Mouse (Mus musculus): ENCODE results near the gene Alyref. TPM values are rescaled to one million over a fixed set of nuclear protein-coding genes. Genes with fewer than 3 reads are reported as not detected.

Gene Alyref
- polyA plus RNA-seq, 2 experiments from 2014 or later, result 8.5 to 42.6 TPM

Other genes starting within 250 kb of the Alyref start
- 1,000 to 10,000 TPM; 2,387 to 3,192 TPM for gene Actg1, start 249.8 kb downstream of the Alyref start, polyA plus RNA-seq (2017; shearing (Covaris generic))
- gene Fscn2, start 236.8 kb downstream of the Alyref start, polyA plus RNA-seq (2017; shearing (Covaris generic)), result under 1 TPM; 0.67 to 0.99 TPM
- 10 to 100 TPM; 17.8 to 27.0 TPM for gene Faap100, start 219.6 kb downstream of the Alyref start, polyA plus RNA-seq (2017; shearing (Covaris generic))
- gene Nploc4, start 160.7 kb downstream of the Alyref start, polyA plus RNA-seq (2017; shearing (Covaris generic)), result 10 to 100 TPM in 1 of 2 experiments, 1 to 10 TPM in 1; 9.5 to 11.0 TPM
- not detected for gene Tspan10, start 155.7 kb downstream of the Alyref start, polyA plus RNA-seq (2017; shearing (Covaris generic))
- gene Pde6g, start 144.9 kb downstream of the Alyref start, polyA plus RNA-seq (2017; shearing (Covaris generic)), result under 1 TPM in 1 of 2 experiments, not detected in 1; 0.83 TPM
- 1 to 10 TPM; 3.5 to 4.6 TPM for gene Oxld1, start 140.3 kb downstream of the Alyref start, polyA plus RNA-seq (2017; shearing (Covaris generic))
- 10 to 100 TPM; 19.8 to 27.7 TPM for gene Ccdc137, start 140.2 kb downstream of the Alyref start, polyA plus RNA-seq (2017; shearing (Covaris generic))
- gene Arl16, start 130.8 kb downstream of the Alyref start, polyA plus RNA-seq (2017; shearing (Covaris generic)), result 10 to 100 TPM; 34.8 to 44.8 TPM
- gene Mrpl12, start 113.8 kb downstream of the Alyref start, polyA plus RNA-seq (2017; shearing (Covaris generic)), result 10 to 100 TPM; 67.0 to 68.0 TPM
- gene Slc25a10, start 106.5 kb downstream of the Alyref start, polyA plus RNA-seq (2017; shearing (Covaris generic)), result 10 to 100 TPM; 11.0 to 14.3 TPM
- not detected for gene Gcgr, start 67.7 kb downstream of the Alyref start, polyA plus RNA-seq (2017; shearing (Covaris generic))
- 100 to 1,000 TPM; 114 to 126 TPM for gene Mcrip1, start 48.6 kb downstream of the Alyref start, polyA plus RNA-seq (2017; shearing (Covaris generic))
- gene Ppp1r27, start 47.2 kb downstream of the Alyref start, polyA plus RNA-seq (2017; shearing (Covaris generic)), result not detected
- 100 to 1,000 TPM; 162 to 169 TPM for gene P4hb, start 25.1 kb downstream of the Alyref start, polyA plus RNA-seq (2017; shearing (Covaris generic))
- 100 to 1,000 TPM; 554 to 866 TPM for gene Arhgdia, start 16.7 kb downstream of the Alyref start, polyA plus RNA-seq (2017; shearing (Covaris generic))
- gene Anapc11, start 56 bp upstream of the Alyref start, polyA plus RNA-seq (2017; shearing (Covaris generic)), result 100 to 1,000 TPM; 122 to 134 TPM
- not detected for gene Npb, start 10.1 kb upstream of the Alyref start, polyA plus RNA-seq (2017; shearing (Covaris generic))
- 100 to 1,000 TPM; 101 to 179 TPM for gene Pcyt2, start 19.6 kb upstream of the Alyref start, polyA plus RNA-seq (2017; shearing (Covaris generic))
- 10 to 100 TPM; 66.4 to 66.7 TPM for gene Sirt7, start 26.9 kb upstream of the Alyref start, polyA plus RNA-seq (2017; shearing (Covaris generic))
- gene Mafg, start 35.2 kb upstream of the Alyref start, polyA plus RNA-seq (2017; shearing (Covaris generic)), result 10 to 100 TPM; 11.3 to 16.0 TPM
- gene Pycr1, start 45.4 kb upstream of the Alyref start, polyA plus RNA-seq (2017; shearing (Covaris generic)), result 1 to 10 TPM; 1.5 to 1.8 TPM
- not detected for gene Myadml2, start 49.8 kb upstream of the Alyref start, polyA plus RNA-seq (2017; shearing (Covaris generic))
- not detected for gene Notum, start 62.8 kb upstream of the Alyref start, polyA plus RNA-seq (2017; shearing (Covaris generic))
- 100 to 1,000 TPM in 1 of 2 experiments, 10 to 100 TPM in 1; 82.3 to 134 TPM for gene Aspscr1, start 74.6 kb upstream of the Alyref start, polyA plus RNA-seq (2017; shearing (Covaris generic))
- gene Cenpx, start 115.4 kb upstream of the Alyref start, polyA plus RNA-seq (2017; shearing (Covaris generic)), result 100 to 1,000 TPM; 152 to 156 TPM
- 10 to 100 TPM; 26.8 to 34.4 TPM for gene Lrrc45, start 115.6 kb upstream of the Alyref start, polyA plus RNA-seq (2017; shearing (Covaris generic))
- gene Rac3, start 123.1 kb upstream of the Alyref start, polyA plus RNA-seq (2017; shearing (Covaris generic)), result not detected
- gene Dcxr, start 128.9 kb upstream of the Alyref start, polyA plus RNA-seq (2017; shearing (Covaris generic)), result 10 to 100 TPM; 15.1 to 17.4 TPM
- gene Cbr2, start 133.7 kb upstream of the Alyref start, polyA plus RNA-seq (2017; shearing (Covaris generic)), result not detected
- 10 to 100 TPM in 1 of 2 experiments, 1 to 10 TPM in 1; 3.6 to 24.6 TPM for gene Hmga1b, start 164.4 kb upstream of the Alyref start, polyA plus RNA-seq (2017; shearing (Covaris generic))
- gene Rfng, start 185.8 kb upstream of the Alyref start, polyA plus RNA-seq (2017; shearing (Covaris generic)), result 1 to 10 TPM; 2.8 to 4.1 TPM
- gene Gps1, start 185.9 kb upstream of the Alyref start, polyA plus RNA-seq (2017; shearing (Covaris generic)), result 100 to 1,000 TPM; 126 to 160 TPM
- gene Dus1l, start 198.0 kb upstream of the Alyref start, polyA plus RNA-seq (2017; shearing (Covaris generic)), result 10 to 100 TPM; 31.4 to 35.3 TPM
- 10 to 100 TPM; 24.1 to 34.8 TPM for gene Fasn, start 226.2 kb upstream of the Alyref start, polyA plus RNA-seq (2017; shearing (Covaris generic))

Data from CD4-positive, CD25-positive, alpha-beta regulatory T cell, adult 4 months (primary cell).